9 mouse cellular contexts compared by ENCODE assay signal in the genomic region with DNA sequence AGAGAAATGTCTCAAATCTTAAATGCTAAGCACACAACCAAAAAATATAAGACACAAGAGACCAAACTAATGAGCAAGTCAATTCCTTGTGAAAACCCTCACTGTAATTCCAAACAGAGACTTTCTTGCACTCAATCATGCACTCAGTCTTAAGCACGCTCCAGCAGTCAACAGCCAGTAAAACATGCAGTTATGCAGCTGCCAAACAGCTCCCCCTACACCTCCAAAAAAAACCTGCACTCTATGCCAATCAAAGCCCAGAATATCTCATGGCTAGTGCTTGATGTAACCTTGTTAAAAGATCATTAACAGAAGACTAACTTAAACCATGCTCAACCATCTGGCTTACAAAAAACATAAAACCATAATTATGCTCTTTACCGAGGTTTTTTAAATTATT.
DNase-seq lines count a peak whose midpoint lies in the region; ATAC-seq lines count a peak whose summit lies in the region.
"Had no signal": no experiment of that assay in that cellular context is flagged by ENCODE, and none has a peak within 500 bp of the region (broad histone marks: within the 10 kb centered on the region; RNA-seq: fewer than 3 reads in every experiment).

No protein-coding gene starts in this region.

- H3K27ac ChIP-seq in embryonic facial prominence, embryonic 14.5 days (replicated peaks; ENCODE audit: low read depth, low read length) = no peak overlapping the region

- H3K9ac ChIP-seq in embryonic facial prominence, embryonic 14.5 days (ENCODE audit: low read depth, low read length) = no peak overlapping the region

- H3K9me3 ChIP-seq in embryonic facial prominence, embryonic 14.5 days (ENCODE audit: control insufficient read depth, low read length) = no peaks in the 10 kb centered on the region

- no peak overlapping the region for H3K4me3 ChIP-seq in embryonic facial prominence, embryonic 14.5 days (ENCODE audit: low read depth, low read length)

- no peaks in the 10 kb centered on the region for H3K36me3 ChIP-seq in embryonic facial prominence, embryonic 14.5 days (ENCODE audit: control insufficient read depth, insufficient read depth, low read length)

- no peak overlapping the region for H3K4me2 ChIP-seq in embryonic facial prominence, embryonic 14.5 days (ENCODE audit: low read depth, low read length)

- H3K4me1 ChIP-seq in embryonic facial prominence, embryonic 14.5 days (ENCODE audit: control insufficient read depth, insufficient read depth, low read length) = no peaks in the 10 kb centered on the region

- WGBS in embryonic facial prominence, embryonic 14.5 days = 57% methylated on average over 2 of the region's 2 CpGs

- intact Hi-C loops in gastrocnemius, postnatal 14 days (cut with DNase I; ENCODE audit: low total_unique reads) = no loop called here

- H3K27me3 ChIP-seq in embryonic facial prominence, embryonic 14.5 days (replicated peaks; ENCODE audit: control insufficient read depth, insufficient read depth, low read length) = no peaks in the 10 kb centered on the region

- ATAC-seq in embryonic facial prominence, embryonic 14.5 days (ENCODE audit: low read depth) = no peak

- peak; percentile 7 for DNase-seq in gastrocnemius, postnatal 25 days
- DNase-seq in gastrocnemius, postnatal 14 days = no peak
- DNase-seq in lung, postnatal 25 days (ENCODE audit: low spot score) = peak; percentile 5
- DNase-seq in lung, postnatal 4 days = no peak
- peak; percentile 10 for DNase-seq in embryonic facial prominence, embryonic 14.5 days (ENCODE audit: low spot score)
- DNase-seq in retina, postnatal 1 day = peak; percentile 47
- no peak for DNase-seq in right cerebral cortex, postnatal 14 days
- DNase-seq in spleen, postnatal 36 days (ENCODE audit: low spot score in 2 of 2) = no peak
- DNase-seq: cerebellum, adult 9-10 months had no signal

Comparison
In these comparisons a context has a peak if more than half of its experiments do, and no peak if none do; other contexts are left out.
1. DNase-seq: peak in gastrocnemius, postnatal 25 days (single experiment), lung, postnatal 25 days (single experiment), embryonic facial prominence, embryonic 14.5 days (single experiment) and retina, postnatal 1 day (single experiment); none in gastrocnemius, postnatal 14 days (single experiment), lung, postnatal 4 days (0 of 2), right cerebral cortex, postnatal 14 days (single experiment) and spleen, postnatal 36 days (0 of 2).